Mouse (Mus musculus): ENCODE measurements at regions not wholly inside any gene's neighbourhood (a gene's known extent, or its start where the extent isn't known, plus 50 kb on each side); places are given as distances from the start of the nearest gene placed in this dataset.

DNA sequence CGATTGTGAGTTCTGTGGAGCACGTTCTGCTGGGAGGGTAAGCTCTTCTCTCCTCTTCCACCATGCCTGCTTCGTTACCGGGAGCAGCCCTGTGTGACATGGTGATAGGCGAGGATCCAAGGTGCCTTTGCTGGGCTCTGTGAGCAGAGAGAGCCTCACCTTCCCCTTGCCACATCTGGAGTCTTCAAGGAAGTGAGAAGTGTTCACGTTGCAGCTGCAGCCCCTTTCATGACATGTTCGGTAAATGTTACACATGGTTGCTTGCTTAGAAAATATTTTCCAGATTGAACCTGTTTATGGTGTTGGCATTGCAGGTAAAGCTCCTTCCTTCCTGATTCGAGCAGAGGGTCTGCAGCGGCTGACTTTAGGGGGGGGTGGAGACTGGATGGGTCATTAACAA, 244.0 kb downstream of the Ttll7 start:
- no peak for DNase-seq (ENCODE audit: low spot score in 2 of 2)

DNA sequence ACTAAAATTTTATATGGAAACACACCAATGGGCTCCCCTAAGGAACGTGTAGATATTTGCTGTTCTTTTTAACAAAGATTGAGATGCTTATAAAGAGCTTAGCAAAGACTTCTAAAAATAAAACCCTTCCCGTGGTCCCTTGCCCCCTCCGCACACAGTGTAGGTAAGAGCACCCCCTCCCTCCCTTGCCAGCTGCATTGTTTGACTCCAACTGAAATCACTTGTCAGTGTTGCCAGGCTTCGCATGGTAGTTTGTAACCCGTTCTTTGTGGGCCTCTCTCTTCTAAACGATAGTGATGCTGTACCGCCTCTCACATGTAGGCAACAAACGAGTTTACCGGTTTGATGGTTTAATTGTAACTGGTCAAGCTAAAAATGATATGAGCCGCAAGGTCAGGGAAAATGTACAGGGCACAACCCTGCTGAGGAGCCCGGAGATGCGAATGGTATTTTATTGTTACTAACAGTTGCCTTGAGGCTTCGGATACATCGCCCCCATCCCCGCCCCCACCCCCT, 246.0 kb downstream of the Ttll7 start:
- DNase-seq (ENCODE audit: low spot score in 2 of 2), result no peak

DNA sequence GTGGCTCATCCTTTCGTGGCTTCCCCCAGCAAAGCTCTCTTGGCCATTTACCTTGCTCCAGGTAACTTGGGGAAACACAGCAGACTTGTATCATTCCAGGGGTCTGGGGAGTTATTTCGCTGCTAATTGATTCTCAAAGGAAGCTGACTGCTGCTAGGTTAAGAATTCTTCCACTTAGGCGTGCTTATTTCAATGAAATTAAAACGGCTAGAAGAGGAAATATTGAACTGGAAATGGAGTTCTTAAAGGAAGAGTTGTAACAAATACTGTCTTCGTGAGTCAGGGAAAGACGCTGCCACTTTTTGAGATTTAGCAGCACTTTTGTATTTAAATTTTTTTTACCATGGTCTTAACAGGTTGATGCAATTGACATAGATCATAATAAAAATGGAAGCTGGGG, 246.4 kb downstream of the Ttll7 start:
- DNase-seq (ENCODE audit: low spot score in 2 of 2), result no peak

DNA sequence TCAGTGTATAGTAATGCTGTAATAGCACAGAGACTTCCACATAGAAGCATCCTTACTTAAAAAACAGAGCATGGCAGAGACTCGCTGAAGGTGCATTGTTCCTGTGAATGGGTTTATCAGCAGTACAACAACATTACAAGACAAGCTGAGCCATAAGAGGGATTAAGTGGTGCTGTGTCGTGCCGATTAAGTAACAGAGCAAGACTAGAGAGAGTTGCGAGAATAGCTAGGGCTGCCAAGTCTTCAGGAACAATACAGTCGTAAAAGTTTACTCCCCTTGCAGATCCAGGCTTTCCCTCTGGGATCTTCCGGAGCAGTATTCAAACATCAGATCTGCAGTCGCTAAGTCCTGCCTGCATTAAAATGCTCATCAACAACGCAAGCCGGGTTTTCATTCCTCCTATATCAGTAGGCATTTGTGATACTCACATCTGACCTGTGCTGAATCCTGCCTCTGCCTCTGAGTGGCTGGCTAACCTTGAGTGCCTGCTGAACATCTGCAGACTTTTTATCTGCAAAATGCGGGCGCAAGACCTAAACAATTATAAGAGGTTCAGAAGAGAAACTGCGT, 247.1 kb downstream of the Ttll7 start:
- no peak for DNase-seq (ENCODE audit: low spot score in 2 of 2)

DNA sequence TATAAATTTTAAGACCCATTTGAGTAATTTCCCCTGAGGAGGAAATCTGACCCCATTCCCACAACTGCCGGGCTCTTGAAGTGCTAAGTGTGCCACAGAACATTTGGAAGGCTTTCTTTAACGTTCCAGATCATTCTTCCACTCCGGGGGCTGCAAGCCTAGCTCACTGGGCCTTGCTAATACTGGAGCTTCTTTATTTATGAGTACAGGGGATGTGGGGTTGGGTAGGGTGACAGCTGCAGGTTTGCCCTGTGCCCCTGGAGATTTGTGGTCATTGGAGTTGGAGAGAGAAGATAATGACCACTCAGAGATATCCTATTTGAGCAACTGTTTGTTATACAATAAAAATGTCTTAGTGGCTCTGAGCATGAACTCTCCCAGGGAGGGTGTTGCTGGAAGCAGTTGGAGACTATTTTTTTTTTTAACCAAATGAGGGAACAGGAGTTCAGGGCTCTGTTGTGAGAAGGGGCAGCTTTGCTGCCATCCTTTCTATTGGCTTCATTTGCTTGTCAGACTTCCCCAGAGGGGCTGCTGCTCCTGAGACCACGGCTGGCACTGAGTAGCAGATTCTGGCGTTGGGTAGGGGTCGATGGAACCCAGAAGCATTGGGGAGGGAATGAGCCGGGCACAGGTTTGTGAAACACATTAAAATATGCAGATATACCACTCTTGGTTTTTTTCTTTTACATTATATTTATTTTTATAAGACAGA, 249.0 kb downstream of the Ttll7 start:
- no peak for DNase-seq (ENCODE audit: low spot score in 2 of 2)

DNA sequence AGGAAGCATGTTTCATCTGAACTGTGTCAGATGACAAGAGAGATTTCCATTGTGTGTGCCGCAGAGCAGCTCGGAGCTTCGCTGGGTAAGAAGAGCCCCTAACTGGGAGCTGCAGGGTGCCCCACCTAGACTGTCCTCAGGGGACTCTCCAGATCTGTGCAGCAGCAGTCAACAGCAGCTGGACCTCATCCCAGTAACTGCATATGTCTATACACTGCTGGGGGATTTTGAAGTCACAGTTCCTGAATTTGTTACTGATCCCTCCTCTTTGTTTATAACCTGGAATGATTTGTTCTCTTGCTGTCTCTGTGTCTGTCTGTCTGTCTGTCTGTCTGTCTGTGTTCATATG, 249.6 kb downstream of the Ttll7 start:
- no peak for DNase-seq (ENCODE audit: low spot score in 2 of 2)

DNA sequence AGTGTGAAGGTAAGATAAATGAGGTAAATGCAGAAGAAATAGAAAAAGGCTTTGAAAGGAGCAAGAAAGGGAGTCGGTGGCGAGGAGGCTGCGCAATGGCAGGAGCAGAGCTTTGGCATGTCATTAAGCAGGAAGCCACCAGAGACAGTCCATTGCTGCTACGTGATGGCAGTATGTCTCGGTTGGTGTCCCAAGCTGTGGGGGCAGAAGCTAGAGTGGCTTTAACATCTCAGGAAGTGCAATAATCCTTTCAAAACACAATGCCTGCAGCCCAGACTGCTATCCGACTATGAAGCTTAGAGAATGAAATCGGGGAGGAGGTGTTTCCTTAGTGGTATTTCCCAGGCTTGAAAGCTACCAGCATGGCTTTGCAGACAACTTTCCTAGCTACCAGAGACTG, 251.3 kb downstream of the Ttll7 start:
- DNase-seq (ENCODE audit: low spot score in 2 of 2), result no peak

DNA sequence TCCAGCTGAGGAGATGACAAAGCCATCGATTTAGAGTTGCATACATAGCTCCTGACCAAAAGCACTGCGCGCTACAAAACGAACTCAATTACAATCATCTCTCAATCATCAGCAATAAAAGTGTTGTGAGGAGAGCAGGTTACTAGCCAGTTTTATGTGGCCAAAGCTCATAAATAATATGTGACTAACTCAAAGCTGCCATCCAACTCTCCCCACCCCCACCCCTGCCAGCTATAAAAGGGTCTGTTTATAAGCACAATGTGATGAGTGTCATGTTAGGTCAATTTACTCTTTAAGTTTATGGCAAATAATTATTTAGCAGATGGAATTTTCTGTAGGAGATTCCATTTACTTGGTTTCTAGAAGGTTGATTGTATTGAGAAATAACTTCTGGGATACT, 265.4 kb downstream of the Ttll7 start:
- no peak for DNase-seq (ENCODE audit: low spot score in 2 of 2)

DNA sequence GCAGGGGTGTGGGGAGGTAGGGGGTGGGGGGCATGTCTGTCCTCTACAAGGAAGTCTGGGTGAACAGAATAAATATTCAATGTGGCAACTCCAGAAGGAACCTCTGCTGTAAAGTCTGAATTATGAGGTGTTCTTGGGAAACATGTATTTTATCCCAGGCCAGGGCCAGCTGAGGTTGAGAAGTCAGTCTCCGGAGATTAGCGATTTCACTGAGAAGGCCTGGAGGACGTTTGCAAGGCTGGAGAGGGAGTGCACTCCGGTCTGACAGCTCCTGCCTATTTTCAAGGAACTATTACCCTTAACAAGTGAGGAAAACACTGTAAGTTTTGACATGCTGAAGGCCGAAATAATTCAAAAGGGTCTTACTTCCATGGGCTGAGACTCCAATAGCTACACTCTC, 265.9 kb downstream of the Ttll7 start:
- DNase-seq (ENCODE audit: low spot score in 2 of 2), result no peak

DNA sequence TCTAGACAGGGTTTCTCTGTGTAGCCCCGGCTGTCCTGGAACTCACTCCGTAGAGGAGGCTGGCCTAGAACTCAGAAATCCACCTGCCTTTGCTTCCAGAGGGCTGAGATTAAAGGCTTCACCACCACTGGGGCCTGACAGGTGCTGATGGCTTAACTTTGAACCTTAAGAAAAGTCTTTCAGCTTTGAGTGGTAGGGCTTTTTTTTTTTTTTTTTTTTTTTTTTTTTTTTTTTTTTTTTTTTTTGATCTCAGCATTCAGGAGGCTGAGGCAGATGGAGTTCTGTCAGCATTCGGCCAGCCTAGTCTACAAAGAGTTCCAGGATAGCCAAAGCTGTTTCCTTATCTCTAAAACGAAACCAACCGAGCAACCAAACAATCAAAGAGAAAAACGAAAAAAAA, 266.5 kb downstream of the Ttll7 start:
- no peak for DNase-seq (ENCODE audit: low spot score in 2 of 2)

DNA sequence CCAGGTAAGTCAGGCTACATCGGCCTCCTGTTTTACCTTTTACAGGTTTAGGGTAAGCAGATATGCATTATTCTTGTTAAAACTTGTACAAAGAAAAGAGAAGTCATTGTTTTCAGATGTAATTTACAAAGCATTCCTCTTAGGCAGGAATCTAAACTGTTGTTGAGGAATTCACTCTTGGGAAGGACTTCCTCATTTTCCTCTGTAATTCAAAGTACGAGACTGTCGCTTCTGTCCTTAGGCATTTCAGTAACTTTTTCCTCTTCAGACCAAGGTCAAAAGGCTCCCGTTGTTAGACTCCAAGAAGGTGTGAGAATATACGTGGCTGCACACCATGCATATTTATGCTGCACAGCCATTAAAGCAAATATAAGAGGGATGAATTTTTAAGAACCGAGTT, 269.7 kb downstream of the Ttll7 start:
- DNase-seq (ENCODE audit: low spot score in 2 of 2), result no peak

DNA sequence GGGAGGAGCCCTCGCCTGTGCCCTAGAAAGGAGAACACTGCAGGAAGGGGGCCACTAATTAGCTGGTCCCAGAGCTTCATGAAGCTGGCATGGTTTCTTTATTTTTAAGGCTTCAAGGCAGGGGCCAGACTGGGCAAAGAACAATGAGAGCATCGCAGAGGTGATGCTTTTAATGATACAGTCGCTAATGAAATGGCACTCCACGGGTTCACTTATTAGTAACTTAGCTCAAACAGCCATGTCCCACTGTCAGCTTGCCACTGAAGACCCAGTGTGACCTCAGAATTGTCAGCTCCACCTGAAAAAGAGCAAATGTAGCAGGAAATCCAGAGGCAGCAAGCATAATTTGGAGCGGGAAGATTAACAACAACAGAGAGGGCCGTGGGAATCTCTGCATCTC, 275.6 kb downstream of the Ttll7 start:
- no peak for DNase-seq (ENCODE audit: low spot score in 2 of 2)

DNA sequence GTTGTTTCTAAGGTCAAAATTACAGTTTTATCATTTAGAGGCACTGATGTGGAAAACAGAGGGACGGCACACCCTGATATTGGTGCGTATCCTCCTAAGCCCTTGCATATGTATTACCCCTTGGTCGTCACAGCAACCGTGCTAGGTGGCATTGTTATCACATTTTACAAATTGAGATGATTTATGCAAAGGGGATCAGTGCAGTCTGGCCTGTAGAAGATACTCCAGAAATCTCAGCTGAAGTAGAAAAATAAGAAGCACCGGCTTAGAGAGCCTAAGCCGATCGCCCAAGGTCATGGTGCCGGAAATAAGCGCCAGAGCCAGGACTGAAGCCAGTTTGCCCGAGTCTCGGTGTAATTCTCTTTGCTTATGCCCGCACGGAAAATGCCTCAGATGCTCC, 280.7 kb downstream of the Ttll7 start:
- no peak for DNase-seq (ENCODE audit: low spot score in 2 of 2)

DNA sequence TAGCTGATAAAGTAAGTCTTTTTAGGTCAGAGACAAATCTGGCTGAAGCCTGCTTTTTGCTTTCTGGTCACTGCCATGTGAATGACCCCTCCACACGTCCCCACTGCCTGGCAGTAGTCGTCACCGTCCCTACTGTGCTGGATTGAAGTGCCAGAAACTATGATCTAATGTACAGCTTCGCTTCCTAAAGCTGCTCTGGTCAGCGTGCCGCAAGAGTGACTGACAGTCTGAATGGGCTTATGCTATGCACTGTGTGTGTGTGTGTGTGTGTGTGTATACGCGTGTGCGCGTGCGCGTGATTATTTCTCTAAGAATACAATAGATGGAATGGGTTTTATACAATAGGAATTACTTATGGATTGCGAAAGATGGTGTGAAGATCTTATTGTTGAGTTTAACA, 281.2 kb downstream of the Ttll7 start:
- no peak for DNase-seq (ENCODE audit: low spot score in 2 of 2)

DNA sequence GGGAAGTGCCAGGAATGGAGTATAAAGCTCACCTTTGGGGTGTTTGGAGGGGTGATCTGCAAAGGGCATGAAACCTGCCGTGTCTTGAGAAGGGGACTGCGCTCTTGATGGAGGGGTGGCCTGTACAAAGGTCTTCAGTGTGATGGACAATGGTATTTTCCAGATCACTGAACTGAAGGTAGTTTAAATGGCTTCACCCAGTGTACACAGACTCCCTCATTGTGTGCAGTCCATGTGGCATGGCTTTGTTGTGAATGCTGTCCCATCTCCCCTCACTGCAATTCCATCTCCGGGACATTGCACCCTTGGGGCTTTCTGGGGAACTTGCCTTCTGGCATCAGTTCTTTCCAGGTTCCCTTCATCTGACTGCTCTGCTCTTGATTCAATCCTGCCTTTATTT, 288.2 kb downstream of the Ttll7 start:
- DNase-seq (ENCODE audit: low spot score in 2 of 2), result no peak

DNA sequence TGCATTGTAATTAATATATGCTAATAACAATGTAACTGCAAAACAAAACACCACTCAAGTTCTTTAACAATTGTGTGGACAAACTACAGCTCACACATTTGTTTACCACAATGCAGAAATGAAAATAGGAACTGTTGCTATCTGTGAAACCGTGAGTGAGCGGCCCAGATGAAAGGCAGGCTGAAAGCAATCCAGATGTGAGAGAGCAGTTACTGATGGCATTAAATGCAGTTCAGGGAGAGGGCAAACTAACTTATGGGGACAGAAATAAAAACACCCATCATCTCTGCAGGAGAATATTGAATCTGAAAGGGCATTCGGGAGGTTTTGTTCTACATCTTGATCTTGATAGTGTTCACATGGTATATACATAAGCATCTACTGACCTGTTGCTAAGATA, 301.3 kb downstream of the Ttll7 start:
- DNase-seq (ENCODE audit: low spot score in 2 of 2), result no peak

DNA sequence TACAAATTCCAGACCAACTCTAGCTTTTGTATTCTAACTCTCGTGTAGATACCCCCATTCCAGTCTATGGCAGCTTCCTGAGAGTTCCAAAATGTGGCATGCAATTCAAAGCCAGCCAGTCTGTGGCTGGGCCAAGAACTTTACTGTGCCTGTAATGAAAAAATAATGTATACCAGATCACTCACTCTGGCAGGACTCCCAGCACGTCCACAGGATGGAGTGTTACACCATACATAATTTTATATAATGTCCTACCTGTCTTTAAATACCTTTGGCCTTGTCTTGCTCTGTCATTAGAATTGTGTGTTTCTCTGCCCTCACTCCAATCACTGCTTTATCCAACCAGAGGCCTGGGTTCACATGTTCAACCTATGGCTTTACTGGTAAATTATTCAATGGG, 301.8 kb downstream of the Ttll7 start:
- no peak for DNase-seq (ENCODE audit: low spot score in 2 of 2)

DNA sequence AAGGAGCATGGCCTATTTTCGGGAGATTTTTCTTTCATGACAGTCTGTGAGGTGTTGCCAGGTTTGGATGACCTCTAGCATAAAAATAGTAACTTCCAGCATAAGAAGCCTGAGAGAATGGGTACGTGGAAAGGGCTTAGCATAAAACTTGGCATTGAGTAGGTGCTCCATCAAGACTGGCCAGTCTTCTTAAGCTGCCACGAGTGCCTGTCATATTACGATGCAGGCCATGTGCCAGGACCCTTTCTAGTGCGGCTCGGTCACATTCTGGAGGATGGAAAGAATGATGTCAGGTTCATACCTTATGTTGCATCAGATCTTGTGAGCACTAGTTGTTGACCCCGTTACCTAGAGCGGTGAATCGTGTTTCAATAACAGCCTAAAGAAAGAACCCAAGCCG, 311.0 kb downstream of the Ttll7 start:
- DNase-seq (ENCODE audit: low spot score in 2 of 2), result no peak

DNA sequence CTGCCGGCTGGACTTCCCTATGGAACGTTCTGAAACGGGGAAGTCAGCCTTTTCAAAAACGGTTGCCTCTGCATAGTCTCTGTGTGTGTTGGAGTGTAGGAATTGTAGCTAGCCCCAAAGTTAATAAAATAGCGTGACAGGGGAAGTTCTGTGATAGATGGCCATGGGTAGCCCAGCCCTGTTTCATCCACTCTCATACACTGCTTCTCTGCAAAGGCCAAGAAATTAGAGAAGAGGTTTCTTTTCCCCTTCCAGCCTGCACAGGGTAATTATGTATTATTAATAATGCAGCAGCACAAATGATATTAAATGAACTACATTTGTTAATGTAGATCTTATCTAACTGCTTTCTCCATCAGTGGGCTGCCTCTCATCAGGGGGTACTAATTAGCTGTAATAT, 311.4 kb downstream of the Ttll7 start:
- no peak for DNase-seq (ENCODE audit: low spot score in 2 of 2)

DNA sequence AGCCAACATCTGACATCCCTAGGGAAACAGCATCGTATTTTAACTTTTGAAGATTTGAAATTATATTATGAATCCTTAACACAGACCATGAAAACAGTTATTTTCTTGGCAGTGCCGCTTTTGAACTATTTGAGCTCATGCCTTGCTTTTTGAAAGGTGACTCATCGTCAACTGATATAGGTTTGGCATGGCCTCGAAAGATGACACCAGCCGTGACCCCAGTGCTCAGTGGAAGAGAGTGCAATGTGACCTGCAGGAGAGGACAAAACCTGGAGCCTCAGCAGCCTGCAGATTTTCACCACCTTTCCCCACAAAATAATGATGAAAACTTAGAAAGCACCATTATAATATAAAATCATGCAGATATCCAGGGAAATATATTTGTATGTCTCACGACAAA, 312.8 kb downstream of the Ttll7 start:
- DNase-seq (ENCODE audit: low spot score in 2 of 2), result no peak

DNA sequence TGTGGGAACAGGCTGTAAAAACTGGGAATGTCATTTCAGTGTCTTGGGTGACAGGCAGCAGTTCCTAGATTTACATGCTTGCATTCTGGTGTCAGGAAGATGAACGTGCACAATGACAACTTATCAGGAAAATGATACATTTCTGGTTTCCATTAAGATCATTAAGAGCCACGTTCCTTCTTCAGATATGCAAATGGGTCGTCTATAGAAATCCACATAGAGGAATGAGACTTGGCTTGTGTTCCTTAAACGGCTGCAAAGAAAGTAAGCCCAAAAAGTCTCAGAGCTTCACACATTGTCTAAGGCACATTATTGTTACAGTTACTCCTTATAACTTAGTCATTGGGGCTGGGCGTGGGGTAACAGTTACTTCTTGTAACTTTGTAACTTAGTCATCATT, 314.4 kb downstream of the Ttll7 start:
- DNase-seq (ENCODE audit: low spot score in 2 of 2), result no peak

DNA sequence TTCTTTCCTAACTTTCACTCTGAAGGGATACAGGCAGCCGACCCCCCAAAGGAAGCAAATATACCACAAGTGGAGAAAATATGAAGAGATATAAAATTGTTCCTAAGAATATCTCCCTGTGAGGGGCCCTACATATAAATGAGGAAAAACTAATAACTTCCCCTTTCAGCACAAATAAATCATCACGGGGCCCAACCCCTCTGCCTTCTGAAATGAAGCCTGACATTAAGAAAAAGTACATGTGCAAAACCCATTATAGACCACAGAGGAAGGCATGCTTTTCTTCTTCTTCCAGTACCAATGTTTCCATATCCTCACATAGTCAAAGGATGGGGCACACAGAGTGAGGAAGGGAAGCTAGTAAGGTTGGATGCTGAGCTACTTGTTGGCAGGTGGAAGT, 317.0 kb downstream of the Ttll7 start:
- DNase-seq (ENCODE audit: low spot score in 2 of 2), result no peak

DNA sequence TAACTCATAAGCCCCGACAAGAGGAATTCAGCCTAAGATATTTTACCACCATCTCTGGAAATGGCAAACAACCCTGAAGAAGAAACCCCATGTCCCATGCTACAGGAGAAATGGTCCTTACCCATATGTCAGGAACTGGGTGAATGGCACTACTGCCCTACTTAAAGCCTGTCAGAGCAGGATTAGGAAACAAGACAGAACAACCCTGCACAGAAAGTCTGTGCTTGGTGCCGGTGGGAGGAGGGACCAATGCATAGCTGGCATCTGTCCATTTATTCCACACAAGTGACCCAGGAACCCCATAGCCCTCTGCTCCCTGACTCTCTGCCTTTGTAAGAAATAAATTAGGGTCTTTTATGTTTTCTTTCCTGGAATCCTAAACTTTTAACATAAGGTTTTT, 317.9 kb downstream of the Ttll7 start:
- no peak for DNase-seq (ENCODE audit: low spot score in 2 of 2)

DNA sequence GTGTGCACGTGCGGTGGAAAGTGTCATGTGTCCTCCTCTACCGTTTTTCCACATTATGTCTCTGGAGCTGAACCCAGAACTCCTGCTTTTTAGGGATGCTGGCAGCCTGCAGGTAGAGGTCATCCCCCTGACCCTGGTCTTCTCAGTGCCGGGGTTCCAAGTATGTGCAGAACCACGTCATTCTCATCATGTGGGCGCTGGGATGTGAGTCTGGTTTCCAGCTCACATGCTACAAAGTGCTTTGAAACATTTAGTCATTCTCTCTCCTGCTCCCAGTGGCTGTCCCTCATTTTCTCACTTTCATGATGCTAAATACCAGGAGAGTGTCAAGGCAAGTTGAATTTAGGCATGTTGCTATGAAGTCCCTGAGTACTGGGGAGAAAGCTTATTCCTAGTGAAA, 326.6 kb downstream of the Ttll7 start:
- no peak for DNase-seq (ENCODE audit: low spot score in 2 of 2)
